8 mouse cellular contexts compared by ENCODE assay signal in the genomic region with DNA sequence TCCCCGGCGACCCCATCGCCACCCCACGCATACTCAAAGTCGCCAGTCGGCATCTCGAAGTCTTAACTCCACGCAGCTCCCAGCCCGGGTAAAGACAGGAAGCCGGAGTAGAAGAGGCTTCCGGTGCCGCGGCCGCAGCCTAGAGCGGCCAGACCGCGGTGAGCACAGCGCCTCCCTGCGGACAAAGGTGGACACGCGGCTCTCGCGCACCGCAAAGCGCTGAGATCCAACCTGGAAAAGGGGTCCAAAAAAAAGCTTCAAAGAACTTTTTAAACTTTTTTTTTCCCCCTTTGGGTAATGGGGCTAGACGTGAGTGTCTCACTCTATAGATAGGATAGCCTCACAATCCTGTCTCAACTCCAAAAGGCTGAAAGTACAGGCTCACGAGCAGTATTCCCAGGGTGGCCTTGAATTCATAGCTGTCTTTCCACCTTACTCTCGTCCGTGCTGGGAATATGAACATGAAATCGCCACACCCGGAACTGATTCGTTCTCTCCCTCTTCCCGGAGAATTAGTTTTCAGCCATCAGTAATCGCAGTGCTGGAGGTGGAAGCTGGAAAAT. TPM values are rescaled to one million over a fixed set of nuclear protein-coding genes. Genes with fewer than 3 reads are reported as not detected.
DNase-seq lines count a peak whose midpoint lies in the region; ATAC-seq and TF ChIP-seq lines count a peak whose summit lies in the region.

A gene (minus strand): TSS at position 113 of the 563 bp plus-strand sequence.

- peaks cover 21% of the 10 kb centered on the region for H3K4me1 ChIP-seq in embryonic facial prominence, embryonic 10.5 days
- H3K4me1 ChIP-seq in intestine, postnatal 0 days (replicated peaks; ENCODE audit: control insufficient read depth, insufficient read depth, low read length) = no peaks in the 10 kb centered on the region; the same call in 1 of the 2 replicates
- H3K4me1 ChIP-seq in limb, embryonic 13.5 days = peaks cover 21% of the 10 kb centered on the region
- peaks cover 14% of the 10 kb centered on the region for H3K4me1 ChIP-seq in midbrain, embryonic 15.5 days

- no peaks in the 10 kb centered on the region for H3K27me3 ChIP-seq in embryonic facial prominence, embryonic 10.5 days (replicated peaks; ENCODE audit: low read depth, poor library complexity, severe bottlenecking)
- H3K27me3 ChIP-seq in intestine, postnatal 0 days (replicated peaks; ENCODE audit: control insufficient read depth, insufficient read depth, low read length) = no peaks in the 10 kb centered on the region
- no peaks in the 10 kb centered on the region for H3K27me3 ChIP-seq in limb, embryonic 13.5 days
- H3K27me3 ChIP-seq in midbrain, embryonic 15.5 days (replicated peaks) = no peaks in the 10 kb centered on the region; the same call in 1 of the 2 replicates

- H3K27ac ChIP-seq in embryonic facial prominence, embryonic 10.5 days (replicated peaks) = peak within 1 kb of the TSS; percentile 90
- peak within 1 kb of the TSS; percentile 57 for H3K27ac ChIP-seq in intestine, postnatal 0 days (ENCODE audit: low read depth, low read length)
- peak within 1 kb of the TSS; percentile 44; the same call in 1 of the 2 replicates for H3K27ac ChIP-seq in limb, embryonic 13.5 days
- peak within 1 kb of the TSS; percentile 54; the same call in 1 of the 2 replicates for H3K27ac ChIP-seq in midbrain, embryonic 15.5 days

- ATAC-seq in intestine, postnatal 0 days = peak; percentile 82
- peak; percentile 91 for ATAC-seq in limb, embryonic 13.5 days (ENCODE audit: low FRiP score, low read depth)
- ATAC-seq in midbrain, embryonic 15.5 days (replicated peaks) = peak; percentile 88

- 6% methylated on average over 34 of the region's 34 CpGs for WGBS in embryonic facial prominence, embryonic 10.5 days
- WGBS in intestine, postnatal 0 days = 1% methylated on average over 34 of the region's 34 CpGs
- 3% methylated on average over 34 of the region's 34 CpGs for WGBS in limb, embryonic 13.5 days
- WGBS in midbrain, embryonic 15.5 days = 5% methylated on average over 32 of the region's 34 CpGs

- TF ChIP-seq CTCF in intestine, postnatal 0 days (IDR thresholded peaks at IDR 0.05; ENCODE audit: low read depth) = peak; percentile 96

- peak within 1 kb of the TSS; percentile 85 for H3K9ac ChIP-seq in intestine, postnatal 0 days (ENCODE audit: low read depth, low read length)
- H3K9ac ChIP-seq in limb, embryonic 13.5 days = peak within 1 kb of the TSS; percentile 96
- H3K9ac ChIP-seq in midbrain, embryonic 15.5 days = peak within 1 kb of the TSS; percentile 90

- DNase-seq in 3T3-L1 (ENCODE audit: low read depth, low spot score) = peak; percentile 80
- DNase-seq in adrenal gland, postnatal 14 days = peak; percentile 92
- peak; percentile 89 for DNase-seq in embryonic facial prominence, embryonic 10.5 days (ENCODE audit: low spot score)
- DNase-seq in gonadal fat pad, adult 2 months (ENCODE audit: low read depth) = no peak
- peak; percentile 71 to 86 for DNase-seq in spleen, adult 18-20 months

- H3K36me3 ChIP-seq in embryonic facial prominence, embryonic 10.5 days (replicated peaks) = peaks cover 42% of the 10 kb centered on the region
- H3K36me3 ChIP-seq in intestine, postnatal 0 days (ENCODE audit: control insufficient read depth, insufficient read depth) = peaks cover 32% of the 10 kb centered on the region
- peaks cover 37% of the 10 kb centered on the region for H3K36me3 ChIP-seq in limb, embryonic 13.5 days
- H3K36me3 ChIP-seq in midbrain, embryonic 15.5 days (replicated peaks) = peaks cover 30% of the 10 kb centered on the region; the same call in 1 of the 2 replicates

- H3K4me2 ChIP-seq in intestine, postnatal 0 days (replicated peaks; ENCODE audit: low read depth) = peak within 1 kb of the TSS; percentile 92
- H3K4me2 ChIP-seq in limb, embryonic 13.5 days (replicated peaks) = peak within 1 kb of the TSS; percentile 94
- peak within 1 kb of the TSS; percentile 97 for H3K4me2 ChIP-seq in midbrain, embryonic 15.5 days

- H3K9me3 ChIP-seq in embryonic facial prominence, embryonic 10.5 days = no peaks in the 10 kb centered on the region
- no peaks in the 10 kb centered on the region for H3K9me3 ChIP-seq in intestine, postnatal 0 days (ENCODE audit: control insufficient read depth)
- no peaks in the 10 kb centered on the region for H3K9me3 ChIP-seq in limb, embryonic 13.5 days
- no peaks in the 10 kb centered on the region for H3K9me3 ChIP-seq in midbrain, embryonic 15.5 days

- peak within 1 kb of the TSS; percentile 99 for H3K4me3 ChIP-seq in embryonic facial prominence, embryonic 10.5 days
- peak within 1 kb of the TSS; percentile 94 for H3K4me3 ChIP-seq in intestine, postnatal 0 days (ENCODE audit: low read depth, low read length)
- H3K4me3 ChIP-seq in limb, embryonic 13.5 days = peak within 1 kb of the TSS; percentile 93
- peak within 1 kb of the TSS; percentile 90 for H3K4me3 ChIP-seq in midbrain, embryonic 15.5 days

RNA-seq across cellular contexts. Expression of the gene that starts here (rescaled TPM):
- total RNA-seq in adrenal gland, postnatal 14 days (2021) = 146 and 155 TPM in 2 replicates
- 411 and 431 TPM in 2 replicates for polyA plus RNA-seq in embryonic facial prominence, embryonic 10.5 days (2016; fragmentation: Nextera tagmentation; extraction: Ambion mirVana)
- 128 and 129 TPM in 2 replicates for polyA plus RNA-seq in gonadal fat pad, adult 2 months (2012; rRNA removed)
- 131 and 138 TPM in 2 replicates for polyA plus RNA-seq in intestine, postnatal 0 days (2015; fragmentation: Nextera tagmentation; extraction: Ambion mirVana)
- 329 and 337 TPM in 2 replicates for polyA plus RNA-seq in limb, embryonic 13.5 days (2015; fragmentation: Nextera tagmentation; extraction: Ambion mirVana)
- 245 and 249 TPM in 2 replicates for polyA plus RNA-seq in midbrain, embryonic 15.5 days (2015; fragmentation: Nextera tagmentation; extraction: Ambion mirVana)
